In the genomic region with DNA sequence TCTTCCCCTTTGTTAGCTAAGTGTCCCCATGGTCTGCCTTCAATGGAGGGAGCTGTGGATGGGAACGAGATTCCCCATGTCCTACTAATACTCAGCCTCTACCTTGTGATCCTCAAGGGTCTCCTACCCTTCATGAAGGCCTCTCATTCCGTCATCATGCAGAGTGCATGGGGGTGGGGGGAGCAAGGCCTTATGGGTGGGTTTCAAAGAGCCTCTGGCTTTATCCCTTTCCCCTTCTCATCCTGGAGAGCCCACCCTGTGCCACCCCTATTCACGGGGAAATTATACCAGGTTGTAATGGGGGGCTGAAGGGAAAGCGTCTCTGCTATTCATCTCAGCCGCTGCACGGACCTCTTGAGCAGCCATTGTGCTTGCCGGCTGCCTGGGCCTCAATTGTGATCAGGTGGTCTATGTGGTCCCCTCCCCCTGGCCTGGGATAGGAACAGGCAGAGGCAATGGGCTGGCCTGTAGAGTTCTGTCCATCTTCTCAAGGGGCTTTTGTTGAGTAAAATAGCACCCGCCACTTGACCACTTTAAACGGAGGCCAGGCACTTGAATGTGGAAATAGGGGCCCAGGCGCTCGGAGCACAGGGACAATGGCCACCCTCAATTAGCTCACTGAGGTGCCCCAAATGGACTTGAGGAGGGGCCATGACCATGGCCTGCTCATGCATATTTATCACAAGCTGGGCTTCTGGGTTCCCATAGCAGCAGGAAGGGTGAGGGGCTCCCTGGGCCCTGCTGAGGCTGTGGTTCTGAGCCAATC, we compare ENCODE assay signal across 17 mouse cellular contexts.
DNase-seq lines count a peak whose midpoint lies in the region; ATAC-seq lines count a peak whose summit lies in the region.
"Had no signal": no experiment of that assay in that cellular context is flagged by ENCODE, and none has a peak within 500 bp of the region (broad histone marks: within the 10 kb centered on the region; RNA-seq: fewer than 3 reads in every experiment).

No protein-coding gene starts in this region.

- 64% methylated on average over 11 of the region's 11 CpGs for WGBS in neural tube, embryonic 11.5 days
- 60% methylated on average over 11 of the region's 11 CpGs for WGBS in hindbrain, embryonic 10.5 days
- WGBS in midbrain, embryonic 12.5 days = 61% methylated on average over 11 of the region's 11 CpGs

- H3K36me3 ChIP-seq in neural tube, embryonic 11.5 days (ENCODE audit: control insufficient read depth, insufficient read depth, low read length) = no peaks in the 10 kb centered on the region
- H3K36me3 ChIP-seq in hindbrain, embryonic 10.5 days = no peaks in the 10 kb centered on the region
- no peaks in the 10 kb centered on the region for H3K36me3 ChIP-seq in midbrain, embryonic 12.5 days
- H3K36me3 ChIP-seq: embryonic facial prominence, embryonic 12.5 days; limb, embryonic 12.5 days had no signal

- no peak overlapping the region for H3K9ac ChIP-seq in neural tube, embryonic 11.5 days (ENCODE audit: low read length)
- no peak overlapping the region for H3K9ac ChIP-seq in midbrain, embryonic 12.5 days (replicated peaks)
- H3K9ac ChIP-seq: embryonic facial prominence, embryonic 12.5 days; limb, embryonic 12.5 days had no signal

- no peaks in the 10 kb centered on the region for H3K4me1 ChIP-seq in neural tube, embryonic 11.5 days (ENCODE audit: control insufficient read depth, insufficient read depth, low read length)
- H3K4me1 ChIP-seq in hindbrain, embryonic 10.5 days (replicated peaks) = peaks cover 13% of the 10 kb centered on the region
- H3K4me1 ChIP-seq in midbrain, embryonic 12.5 days = peaks cover 4% of the 10 kb centered on the region; the same call in 1 of the 2 replicates
- H3K4me1 ChIP-seq: embryonic facial prominence, embryonic 12.5 days; limb, embryonic 12.5 days had no signal

- no peaks in the 10 kb centered on the region for H3K9me3 ChIP-seq in neural tube, embryonic 11.5 days (ENCODE audit: control insufficient read depth, low read length)
- no peaks in the 10 kb centered on the region for H3K9me3 ChIP-seq in hindbrain, embryonic 10.5 days
- H3K9me3 ChIP-seq in midbrain, embryonic 12.5 days = no peaks in the 10 kb centered on the region
- H3K9me3 ChIP-seq: embryonic facial prominence, embryonic 12.5 days; limb, embryonic 12.5 days had no signal

- peak; percentile 48 for ATAC-seq in neural tube, embryonic 11.5 days (ENCODE audit: insufficient read depth, low FRiP score, low TSS enrichment)
- ATAC-seq in midbrain, embryonic 12.5 days (ENCODE audit: low FRiP score, low read depth) = peak; percentile 85
- no peak for ATAC-seq in erythroid progenitor cell, adult 5-6 weeks (replicated peaks; ENCODE audit: low FRiP score, poor library complexity, severe bottlenecking)
- ATAC-seq in granulocyte monocyte progenitor cell, adult 5-6 weeks (replicated peaks; ENCODE audit: poor library complexity, severe bottlenecking) = no peak
- ATAC-seq: intestine, postnatal 0 days had no signal

- H3K27ac ChIP-seq in neural tube, embryonic 11.5 days (ENCODE audit: low read depth, low read length) = no peak overlapping the region
- peak overlapping the region; percentile 67 for H3K27ac ChIP-seq in hindbrain, embryonic 10.5 days
- no peak overlapping the region for H3K27ac ChIP-seq in midbrain, embryonic 12.5 days (replicated peaks)
- H3K27ac ChIP-seq: embryonic facial prominence, embryonic 12.5 days; limb, embryonic 12.5 days had no signal

- no peak for DNase-seq in neural tube, embryonic 11.5 days (ENCODE audit: low spot score)
- no peak for DNase-seq in neural tube, embryonic 10.5 days (ENCODE audit: extremely low spot score, low spot score)
- peak; percentile 36 for DNase-seq in hindbrain, embryonic 10.5 days (ENCODE audit: low spot score)
- no peak for DNase-seq in layer of hippocampus, postnatal 25 days (ENCODE audit: extremely low spot score in 1 of 2, low spot score in 1 of 2)
- DNase-seq: adrenal gland, adult 2 months; B cell, adult 2 months; cerebellum, adult 2 months; heart, postnatal 14 days; kidney, postnatal 14 days; right cerebral cortex, postnatal 4 days; thymus, postnatal 25 days had no signal

- no peak overlapping the region for H3K4me2 ChIP-seq in neural tube, embryonic 11.5 days (ENCODE audit: low read depth)
- H3K4me2 ChIP-seq in midbrain, embryonic 12.5 days (replicated peaks) = no peak overlapping the region
- H3K4me2 ChIP-seq: embryonic facial prominence, embryonic 12.5 days; limb, embryonic 12.5 days had no signal

- no peaks in the 10 kb centered on the region for H3K27me3 ChIP-seq in neural tube, embryonic 11.5 days (ENCODE audit: control insufficient read depth, insufficient read depth, low read length)
- H3K27me3 ChIP-seq in hindbrain, embryonic 10.5 days (ENCODE audit: insufficient read depth, poor library complexity, severe bottlenecking) = peaks cover 73% of the 10 kb centered on the region
- peaks cover 28% of the 10 kb centered on the region for H3K27me3 ChIP-seq in midbrain, embryonic 12.5 days

- H3K4me3 ChIP-seq in neural tube, embryonic 11.5 days (ENCODE audit: low read depth, low read length) = no peak overlapping the region
- H3K4me3 ChIP-seq in hindbrain, embryonic 10.5 days = no peak overlapping the region
- no peak overlapping the region for H3K4me3 ChIP-seq in midbrain, embryonic 12.5 days
- H3K4me3 ChIP-seq: embryonic facial prominence, embryonic 12.5 days; limb, embryonic 12.5 days had no signal

Comparison
In these comparisons a context has a peak if more than half of its experiments do, and no peak if none do; other contexts are left out.
1. ATAC-seq: peak in neural tube, embryonic 11.5 days (single experiment) and midbrain, embryonic 12.5 days (single experiment); none in erythroid progenitor cell, adult 5-6 weeks (single experiment) and granulocyte monocyte progenitor cell, adult 5-6 weeks (single experiment).